Mouse (Mus musculus) cerebellum, adult 8-10 months (tissue): ENCODE data around the gene Tex33.
"Not testable (repeated sequence)": the region's sequence is repeated elsewhere in the genome, so short reads cannot be mapped to it uniquely, and the experiment has no call there.

Experiments
- DNase-seq: peaks from one replicate; pipeline ENCODE4 v3.0.0; 2022

Gene Tex33

GRCm38 (mm10) chr15:78369641-78370040 is 26.1 kb downstream of the Tex33 start:
- no peak for DNase-seq

- peak; percentile 27 for DNase-seq
Measured at GRCm38 (mm10) chr15:78368926-78369346, 26.8 kb downstream of the Tex33 start.

GRCm38 (mm10) chr15:78367811-78368210 is 27.9 kb downstream of the Tex33 start:
- no peak for DNase-seq

- DNase-seq = no peak
Measured at GRCm38 (mm10) chr15:78366875-78367274, 28.8 kb downstream of the Tex33 start.

GRCm38 (mm10) chr15:78365916-78366315 is 29.8 kb downstream of the Tex33 start:
- DNase-seq = no peak

- no peak for DNase-seq
Measured at GRCm38 (mm10) chr15:78355548-78355947, 40.2 kb downstream of the Tex33 start.

- DNase-seq = peak; percentile 16
Measured at GRCm38 (mm10) chr15:78354958-78355357, 40.8 kb downstream of the Tex33 start.

GRCm38 (mm10) chr15:78351586-78352165 is 44.0 kb downstream of the Tex33 start:
- DNase-seq = no peak

GRCm38 (mm10) chr15:78344567-78344966 is 51.1 kb downstream of the Tex33 start:
- DNase-seq = no peak

- no peak for DNase-seq
Measured at GRCm38 (mm10) chr15:78343683-78344082, 52.0 kb downstream of the Tex33 start.

- not testable (repeated sequence) for DNase-seq
Measured at GRCm38 (mm10) chr15:78340919-78341318, 54.8 kb downstream of the Tex33 start.

- peak; percentile 24 for DNase-seq
Measured at GRCm38 (mm10) chr15:78339627-78340423, 55.9 kb downstream of the Tex33 start.

- DNase-seq = no peak
Measured at GRCm38 (mm10) chr15:78334380-78334779, 61.3 kb downstream of the Tex33 start.

- no peak for DNase-seq
Measured at GRCm38 (mm10) chr15:78332981-78333380, 62.7 kb downstream of the Tex33 start.

- no peak for DNase-seq
Measured at GRCm38 (mm10) chr15:78331523-78332340, 64.0 kb downstream of the Tex33 start.

- no peak for DNase-seq
Measured at GRCm38 (mm10) chr15:78330706-78331105, 65.0 kb downstream of the Tex33 start.

- DNase-seq = not testable (repeated sequence)
Measured at GRCm38 (mm10) chr15:78329972-78330371, 65.7 kb downstream of the Tex33 start.

GRCm38 (mm10) chr15:78328520-78329097 is 67.1 kb downstream of the Tex33 start:
- no peak for DNase-seq
